Comparison of ENCODE assay signal across 12 mouse cellular contexts in genomic region chr14:79488531-79488930, GRCm38 (mm10). TPM values are rescaled to one million over a fixed set of nuclear protein-coding genes. Genes with fewer than 3 reads are reported as not detected.
A peak's percentile ranks its signal among the peaks of the same experiment; 100 is the strongest.
DNase-seq lines count a peak whose midpoint lies in the region; ATAC-seq and TF ChIP-seq lines count a peak whose summit lies in the region.
"Had no signal": no experiment of that assay in that cellular context is flagged by ENCODE, and none has a peak within 500 bp of the region (broad histone marks: within the 10 kb centered on the region; RNA-seq: fewer than 3 reads in every experiment).

No protein-coding gene starts in this region.

- no peak overlapping the region for H3K4me3 ChIP-seq in kidney, adult 2 months (ENCODE audit: insufficient read depth, low read depth, low read length)
- no peak overlapping the region for H3K4me3 ChIP-seq in neural tube, embryonic 14.5 days (ENCODE audit: low read depth, low read length)
- H3K4me3 ChIP-seq in midbrain, embryonic 14.5 days (replicated peaks; ENCODE audit: low read depth, low read length) = no peak overlapping the region
- H3K4me3 ChIP-seq: heart, embryonic 13.5 days; lung, embryonic 15.5 days had no signal

- H3K4me1 ChIP-seq in kidney, adult 2 months (ENCODE audit: control insufficient read depth, insufficient read depth, low read length) = peaks cover 35% of the 10 kb centered on the region
- H3K4me1 ChIP-seq in neural tube, embryonic 14.5 days (ENCODE audit: control insufficient read depth, insufficient read depth, low read length) = peaks cover 3% of the 10 kb centered on the region; the same call in 1 of the 2 replicates
- H3K4me1 ChIP-seq in midbrain, embryonic 14.5 days (ENCODE audit: control insufficient read depth, insufficient read depth, low read length) = peaks cover 10% of the 10 kb centered on the region; the same call in 1 of the 2 replicates

- peak; percentile 60 for DNase-seq in adrenal gland, postnatal 10 days
- no peak for DNase-seq in adrenal gland, adult 2 months
- DNase-seq in kidney, adult 2 months = peak; percentile 44
- no peak for DNase-seq in kidney, adult 18-20 months
- DNase-seq in heart, postnatal 4 days = peak; percentile 32
- no peak for DNase-seq in spleen, postnatal 4 days (ENCODE audit: low spot score in 2 of 2)
- no peak for DNase-seq in midbrain, embryonic 14.5 days
- DNase-seq: adrenal gland, adult 8-10 months; thymus, postnatal 25 days had no signal

- no peaks in the 10 kb centered on the region; the same call in 1 of the 2 replicates for H3K36me3 ChIP-seq in kidney, adult 2 months (ENCODE audit: control insufficient read depth, insufficient read depth, low read length)
- no peaks in the 10 kb centered on the region for H3K36me3 ChIP-seq in neural tube, embryonic 14.5 days (ENCODE audit: control insufficient read depth, insufficient read depth, low read length)
- H3K36me3 ChIP-seq in midbrain, embryonic 14.5 days (ENCODE audit: control insufficient read depth, insufficient read depth, low read length) = no peaks in the 10 kb centered on the region
- H3K36me3 ChIP-seq: lung, embryonic 15.5 days had no signal

- no peak overlapping the region for H3K4me2 ChIP-seq in neural tube, embryonic 14.5 days (ENCODE audit: low read depth, low read length)
- no peak overlapping the region for H3K4me2 ChIP-seq in midbrain, embryonic 14.5 days (ENCODE audit: low read length)
- H3K4me2 ChIP-seq: lung, embryonic 15.5 days had no signal

- ATAC-seq in neural tube, embryonic 14.5 days (ENCODE audit: low read depth) = 0 out of 2 replicates have a peak, but pooled peaks have one; percentile 19
- no peak for ATAC-seq in midbrain, embryonic 14.5 days (ENCODE audit: low FRiP score, low TSS enrichment)

- H3K27me3 ChIP-seq in kidney, adult 2 months (replicated peaks; ENCODE audit: control insufficient read depth, insufficient read depth, low read length) = no peaks in the 10 kb centered on the region
- no peaks in the 10 kb centered on the region for H3K27me3 ChIP-seq in neural tube, embryonic 14.5 days (ENCODE audit: control insufficient read depth, insufficient read depth, low read length)
- 0 out of 2 replicates have a peak, but pooled peaks cover 5% of the 10 kb centered on the region for H3K27me3 ChIP-seq in midbrain, embryonic 14.5 days (ENCODE audit: control insufficient read depth, insufficient read depth, low read length)
- H3K27me3 ChIP-seq: heart, embryonic 13.5 days; lung, embryonic 15.5 days had no signal

- WGBS in kidney, adult 2 months = 55% methylated on average over 9 of the region's 9 CpGs
- WGBS in neural tube, embryonic 14.5 days = 35% methylated on average over 9 of the region's 9 CpGs
- 84% methylated on average over 9 of the region's 9 CpGs for WGBS in midbrain, embryonic 14.5 days

- H3K9me3 ChIP-seq in neural tube, embryonic 14.5 days (ENCODE audit: control insufficient read depth, low read length) = no peaks in the 10 kb centered on the region
- no peaks in the 10 kb centered on the region for H3K9me3 ChIP-seq in midbrain, embryonic 14.5 days (ENCODE audit: control insufficient read depth, low read length)
- H3K9me3 ChIP-seq: heart, embryonic 13.5 days; lung, embryonic 15.5 days had no signal

- no peak overlapping the region for H3K9ac ChIP-seq in neural tube, embryonic 14.5 days (replicated peaks; ENCODE audit: low read depth, low read length)
- no peak overlapping the region for H3K9ac ChIP-seq in midbrain, embryonic 14.5 days (replicated peaks; ENCODE audit: low read length)
- H3K9ac ChIP-seq: lung, embryonic 15.5 days had no signal

- no peak for TF ChIP-seq POLR2A in kidney, adult 2 months (IDR thresholded peaks at IDR 0.05; ENCODE audit: low read depth, low read length)

- no peak for TF ChIP-seq CTCF in kidney, adult 2 months (conservative IDR thresholded peaks at IDR 0.05; ENCODE audit: insufficient read depth, insufficient read length, low read depth, low read length)

- H3K27ac ChIP-seq in kidney, adult 2 months (ENCODE audit: insufficient read depth, low read depth, low read length) = peak overlapping the region; percentile 29
- no peak overlapping the region for H3K27ac ChIP-seq in neural tube, embryonic 14.5 days (ENCODE audit: low read depth, low read length)
- no peak overlapping the region for H3K27ac ChIP-seq in midbrain, embryonic 14.5 days (replicated peaks; ENCODE audit: low read depth, low read length)
- H3K27ac ChIP-seq: heart, embryonic 13.5 days; lung, embryonic 15.5 days had no signal

RNA-seq across cellular contexts. Expression of gene Wbp4, which starts 7.2 kb away (rescaled TPM):
- 10 to 100 TPM; 33.5 to 33.6 TPM for total RNA-seq in adrenal gland, postnatal 10 days (2021)
- 10 to 100 TPM; 37.9 to 41.6 TPM for total RNA-seq in adrenal gland, adult 2 months (2021)
- 4.5 and 5.0 TPM in 2 replicates for polyA plus RNA-seq in adrenal gland, adult 2 months (2012; rRNA removed)
- 4.7 and 5.0 TPM in 2 replicates for polyA plus RNA-seq in kidney, adult 2 months (2012; rRNA removed)
- 10 to 100 TPM; 24.7 to 25.8 TPM for total RNA-seq in heart, postnatal 4 days (2021)
- polyA plus RNA-seq in neural tube, embryonic 14.5 days (2014; fragmentation: Nextera tagmentation; extraction: Ambion mirVana) = 47.3 and 48.3 TPM in 2 replicates
- 44.8 and 52.6 TPM in 2 replicates for polyA plus RNA-seq in midbrain, embryonic 14.5 days (2014; fragmentation: Nextera tagmentation; extraction: Ambion mirVana)

RNA-seq across cellular contexts. Expression of gene Elf1, which starts 7.5 kb away (rescaled TPM):
- total RNA-seq in adrenal gland, postnatal 10 days (2021) = 10 to 100 TPM; 24.7 to 27.4 TPM
- total RNA-seq in adrenal gland, adult 2 months (2021) = 10 to 100 TPM; 18.0 to 26.6 TPM
- 6.5 and 7.5 TPM in 2 replicates for polyA plus RNA-seq in adrenal gland, adult 2 months (2012; rRNA removed)
- polyA plus RNA-seq in kidney, adult 2 months (2012; rRNA removed) = 15.3 and 15.4 TPM in 2 replicates
- 10 to 100 TPM; 20.3 to 22.5 TPM for total RNA-seq in heart, postnatal 4 days (2021)
- polyA plus RNA-seq in neural tube, embryonic 14.5 days (2014; fragmentation: Nextera tagmentation; extraction: Ambion mirVana) = 2.5 and 4.2 TPM in 2 replicates
- 2.7 and 3.7 TPM in 2 replicates for polyA plus RNA-seq in midbrain, embryonic 14.5 days (2014; fragmentation: Nextera tagmentation; extraction: Ambion mirVana)

RNA-seq across cellular contexts. Expression of gene Kbtbd6, which starts 36.9 kb away (rescaled TPM):
- total RNA-seq in adrenal gland, postnatal 10 days (2021) = under 1 TPM; 0.61 to 0.72 TPM
- total RNA-seq in adrenal gland, adult 2 months (2021) = under 1 TPM; 0.12 to 0.28 TPM
- 0.51 and 0.55 TPM in 2 replicates for polyA plus RNA-seq in adrenal gland, adult 2 months (2012; rRNA removed)
- 0.14 and 0.15 TPM in 2 replicates for polyA plus RNA-seq in kidney, adult 2 months (2012; rRNA removed)
- total RNA-seq in heart, postnatal 4 days (2021) = 1 to 10 TPM in 1 of 2 experiments, under 1 TPM in 1; 0.95 to 1.5 TPM
- polyA plus RNA-seq in neural tube, embryonic 14.5 days (2014; fragmentation: Nextera tagmentation; extraction: Ambion mirVana) = 0.87 and 1.5 TPM in 2 replicates
- 1.2 and 2.3 TPM in 2 replicates for polyA plus RNA-seq in midbrain, embryonic 14.5 days (2014; fragmentation: Nextera tagmentation; extraction: Ambion mirVana)

Comparison
In these comparisons a context has a peak if more than half of its experiments do, and no peak if none do; other contexts are left out.
1. DNase-seq: peak in adrenal gland, postnatal 10 days (single experiment), kidney, adult 2 months (single experiment) and heart, postnatal 4 days (single experiment); none in adrenal gland, adult 2 months (single experiment), kidney, adult 18-20 months (single experiment), spleen, postnatal 4 days (0 of 2) and midbrain, embryonic 14.5 days (single experiment).